Mouse (Mus musculus) myocyte (in vitro differentiated cells): ENCODE results near the gene Higd1c. TPM values are rescaled to one million over a fixed set of nuclear protein-coding genes. Genes with fewer than 3 reads are reported as not detected.
"Not testable (repeated sequence)": the region's sequence is repeated elsewhere in the genome, so short reads cannot be mapped to it uniquely, and the experiment has no call there.

Experiments
- H3K27me3 ChIP-seq: one replicate; pipeline ENCODE4 v1.6.1; 2011; ENCODE audit not compliant: control insufficient read depth, insufficient read depth, insufficient read length
- H3K36me3 ChIP-seq: one replicate; pipeline ENCODE4 v1.6.1; 2011; ENCODE audit not compliant: control insufficient read depth, insufficient read depth
- H3K4me2 ChIP-seq: one replicate; pipeline ENCODE4 v1.6.1; 2011; ENCODE audit warnings: low read depth, control low read depth
- H3K4me3 ChIP-seq: one replicate; pipeline ENCODE4 v1.5.1; 2011; ENCODE audit warnings: mild to moderate bottlenecking, control low read depth, moderate library complexity
- H3K79me2 ChIP-seq: one replicate; pipeline ENCODE4 v1.6.1; 2011; ENCODE audit not compliant: control insufficient read depth, insufficient read depth
- H3ac ChIP-seq: one replicate; pipeline ENCODE4 v1.6.1; 2011; ENCODE audit not compliant: control insufficient read depth, insufficient read length
- CEBPB ChIP-seq: IDR thresholded peaks from 2 replicates; pipeline ENCODE4 v1.6.1; 2011; ENCODE audit warnings: mild to moderate bottlenecking, moderate library complexity; ENCODE audit not compliant: poor library complexity, insufficient read depth, severe bottlenecking
- E2F4 ChIP-seq: IDR thresholded peaks from one replicate; pipeline ENCODE4 v1.6.1; 2011; ENCODE audit warnings: mild to moderate bottlenecking, control low read depth, moderate library complexity; ENCODE audit not compliant: insufficient read depth
- MAX ChIP-seq: IDR thresholded peaks from one replicate; pipeline ENCODE4 v1.6.1; 2011; ENCODE audit warnings: low read depth, mild to moderate bottlenecking, control low read depth
- MYOD1 ChIP-seq, 3 experiments: IDR thresholded peaks; one replicate each; pipeline ENCODE4 v1.6.1; 2011; ENCODE audit warnings: control low read depth in 2 of 3, low read depth in 2 of 3, mild to moderate bottlenecking in 2 of 3, moderate library complexity in 1 of 3; ENCODE audit not compliant: insufficient read length in 2 of 3, control insufficient read depth in 1 of 3
- MYOG ChIP-seq, 3 experiments: IDR thresholded peaks; one replicate each; pipeline ENCODE4 v1.6.1; 2011; ENCODE audit warnings: control low read depth in 2 of 3, low read depth in 2 of 3, mild to moderate bottlenecking in 2 of 3; ENCODE audit not compliant: insufficient read length in 2 of 3, control insufficient read depth in 1 of 3, insufficient read depth in 1 of 3
- POLR2A ChIP-seq: IDR thresholded peaks from one replicate; pipeline ENCODE4 v1.6.1; 2011; ENCODE audit warnings: low read depth, mild to moderate bottlenecking, control low read depth, moderate library complexity; ENCODE audit not compliant: insufficient read length
- POLR2AphosphoS2 ChIP-seq: IDR thresholded peaks from one replicate; pipeline ENCODE4 v1.6.1; 2011; ENCODE audit warnings: low read depth, control low read depth; ENCODE audit not compliant: insufficient read length
- REST ChIP-seq: IDR thresholded peaks from one replicate; pipeline ENCODE4 v1.6.1; 2011; ENCODE audit warnings: mild to moderate bottlenecking, control low read depth, moderate library complexity; ENCODE audit not compliant: insufficient read depth, insufficient read length
- SRF ChIP-seq: IDR thresholded peaks from one replicate; pipeline ENCODE4 v1.6.1; 2011; ENCODE audit warnings: low read depth; ENCODE audit not compliant: control insufficient read depth, insufficient read length
- TCF12 ChIP-seq: IDR thresholded peaks from one replicate; pipeline ENCODE4 v1.6.1; 2011; ENCODE audit warnings: mild to moderate bottlenecking, control low read depth; ENCODE audit not compliant: poor library complexity, insufficient read depth, severe bottlenecking
- TCF3 ChIP-seq: IDR thresholded peaks from one replicate; pipeline ENCODE4 v1.6.1; 2011; ENCODE audit warnings: low read depth, control low read depth; ENCODE audit not compliant: insufficient read length
- USF1 ChIP-seq: IDR thresholded peaks from one replicate; pipeline ENCODE4 v1.6.1; 2011; ENCODE audit warnings: low read depth, mild to moderate bottlenecking, control low read depth, moderate library complexity
- polyA plus RNA-seq: library from polyadenylated mRNA; unstranded; fragments of >200 nt; fragmentation: generic; extraction: Trizol; gene quantifications from one replicate; pipeline ENCODE4 v1.2.1, GENCODE M21; 2012; ENCODE audit warnings: missing spikeins

Gene Higd1c
- polyA plus RNA-seq, 1 experiment = not detected

DNA sequence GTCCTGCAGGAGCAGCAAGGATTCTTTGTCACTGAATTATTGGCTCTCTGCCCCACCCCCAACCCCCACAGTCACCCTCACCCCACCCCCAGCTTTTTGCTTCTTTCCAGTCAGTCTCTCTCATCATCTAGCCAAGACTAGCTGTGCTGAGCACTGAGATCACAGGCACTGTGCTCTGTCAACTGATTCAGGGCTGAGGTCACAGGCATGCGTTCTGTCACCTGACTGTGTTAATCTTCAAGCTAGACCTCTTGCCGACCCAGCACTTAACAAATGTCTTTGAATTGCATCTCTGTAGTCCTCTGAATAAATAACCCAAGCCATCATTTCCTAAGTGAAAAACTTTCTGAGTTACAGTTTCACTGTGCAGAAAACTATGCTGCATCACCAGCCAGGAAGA is 14.8 kb upstream of the Higd1c start:
- H3K79me2 ChIP-seq = no peaks in the 10 kb centered on the region
- no peak overlapping the region for H3ac ChIP-seq
- no peak for TF ChIP-seq REST
- TF ChIP-seq CEBPB = no peak
- no peak for TF ChIP-seq MAX
- no peak for TF ChIP-seq E2F4
- no peak for TF ChIP-seq POLR2A
- TF ChIP-seq TCF3 = no peak
- TF ChIP-seq TCF12 = no peak
- no peak for TF ChIP-seq MYOG (IDR thresholded peaks at IDR 0.05; ENCODE audit: control insufficient read depth in 1 of 3, insufficient read depth in 1 of 3, insufficient read length in 2 of 3, low read depth in 2 of 3)
- no peaks in the 10 kb centered on the region for H3K36me3 ChIP-seq
- H3K4me3 ChIP-seq = no peak overlapping the region
- no peak overlapping the region for H3K4me2 ChIP-seq
- peaks cover 7% of the 10 kb centered on the region for H3K27me3 ChIP-seq

DNA sequence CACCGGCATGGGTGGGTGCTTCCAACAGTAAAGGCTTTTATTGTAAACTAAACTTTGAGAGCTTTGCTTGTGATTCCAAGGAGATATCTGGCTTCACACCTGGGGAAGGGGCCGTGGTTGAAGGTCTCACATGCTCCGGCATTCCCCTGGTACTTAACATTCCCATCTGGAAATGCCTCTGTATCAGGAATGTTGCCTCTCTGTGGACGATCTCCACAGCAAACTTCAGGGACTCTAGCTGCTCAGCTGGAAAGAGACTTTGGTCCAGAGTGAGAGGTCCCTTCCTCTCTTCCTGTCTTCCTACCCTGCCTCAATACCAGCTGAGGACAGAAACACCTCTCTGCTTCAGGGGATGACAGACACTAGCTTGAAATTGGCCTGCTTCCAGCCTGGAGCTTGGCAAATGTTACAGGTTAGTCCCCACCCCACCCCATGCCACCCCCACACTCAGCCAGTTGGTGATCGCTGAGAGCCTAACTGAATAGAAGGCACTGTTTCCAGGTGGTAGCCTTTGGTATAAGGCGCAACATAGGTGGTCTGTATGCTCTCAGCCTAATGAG is 12.8 kb upstream of the Higd1c start:
- Histone ChIP-seq H3K79me2 (no peaks in the 10 kb centered on the region), H3K4me3 (no peak overlapping the region), H3K4me2 (peak overlapping the region; percentile 35), H3K27me3 (peaks cover 12% of the 10 kb centered on the region), H3K36me3 (no peaks in the 10 kb centered on the region), H3ac (no peak overlapping the region)
- TF ChIP-seq USF1 (no peak), POLR2A (no peak), TCF12 (no peak), CEBPB (no peak), E2F4 (no peak), POLR2AphosphoS2 (no peak), MYOG (IDR thresholded peaks at IDR 0.05; ENCODE audit: control insufficient read depth in 1 of 3, insufficient read depth in 1 of 3, insufficient read length in 2 of 3, low read depth in 2 of 3) (no peak), SRF (no peak), MAX (no peak), MYOD1 (IDR thresholded peaks at IDR 0.05; ENCODE audit: control insufficient read depth in 1 of 3, insufficient read length in 2 of 3, low read depth in 2 of 3) (no peak), REST (no peak), TCF3 (no peak)

DNA sequence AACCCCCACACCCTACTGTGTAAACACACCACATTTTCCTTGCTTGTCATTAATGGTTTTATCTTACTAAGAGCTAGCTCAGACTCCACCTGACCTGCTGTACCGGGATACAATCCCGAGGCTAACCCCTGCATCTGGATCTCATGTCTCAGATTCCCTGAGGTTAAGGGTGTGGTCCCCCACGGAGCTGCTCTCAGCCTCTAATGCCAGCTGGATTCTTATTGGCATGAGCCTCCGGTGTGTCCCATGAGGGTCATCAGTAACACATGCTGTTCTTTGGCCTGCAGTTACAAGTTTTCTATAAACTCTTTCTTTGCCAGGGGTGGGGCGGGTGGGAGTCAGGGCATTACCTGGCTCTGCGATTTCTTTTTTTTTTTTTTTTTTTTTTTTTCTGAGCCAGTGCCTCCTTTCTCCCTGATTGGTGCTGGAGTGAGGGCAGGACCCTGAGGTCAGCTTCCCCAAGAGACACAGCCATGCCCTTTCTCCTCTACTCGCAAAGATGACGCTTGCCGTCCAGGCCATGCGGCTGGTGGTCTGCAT is 11.6 kb upstream of the Higd1c start, which contains the start of the genes Methig1 and Mettl7a2:
Gene Methig1 (plus strand): TSS at position 439 of the 540 bp plus-strand sequence.
Gene Mettl7a2 (plus strand): TSS at position 490 of the 540 bp plus-strand sequence.
- no peaks in the 10 kb centered on the region for H3K79me2 ChIP-seq

DNA sequence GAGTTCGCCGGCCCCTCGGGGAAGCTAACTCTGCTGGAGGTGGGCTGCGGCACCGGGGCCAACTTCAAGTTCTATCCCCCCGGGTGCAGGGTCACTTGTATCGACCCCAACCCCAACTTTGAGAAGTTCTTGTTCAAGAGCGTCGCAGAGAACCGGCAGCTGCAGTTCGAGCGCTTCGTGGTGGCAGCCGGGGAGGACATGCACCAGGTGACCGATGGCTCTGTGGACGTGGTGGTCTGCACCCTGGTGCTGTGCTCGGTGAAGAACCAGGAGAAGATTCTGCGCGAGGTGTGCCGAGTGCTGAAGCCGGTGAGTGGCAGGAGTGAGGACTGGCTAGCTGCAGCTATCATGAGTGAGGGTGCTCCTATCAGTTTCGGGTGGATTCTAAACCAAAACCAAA is 10.9 kb upstream of the Higd1c start:
- not testable (repeated sequence) for H3K4me3 ChIP-seq, H3ac ChIP-seq, H3K4me2 ChIP-seq, H3K79me2 ChIP-seq, H3K36me3 ChIP-seq
- H3K27me3 ChIP-seq = peaks cover 21% of the 10 kb centered on the region

More for the DNA sequence above, 11.6 kb upstream of the Higd1c start, which contains the start of the genes Methig1 and Mettl7a2:
- Histone ChIP-seq H3K27me3 (peaks cover 15% of the 10 kb centered on the region), H3ac (no peak within 1 kb of the TSS), H3K36me3 (no peaks in the 10 kb centered on the region), H3K4me2 (no peak within 1 kb of the TSS), H3K4me3 (no peak within 1 kb of the TSS)
- TF ChIP-seq E2F4 (no peak), TCF3 (no peak), MAX (no peak)

DNA sequence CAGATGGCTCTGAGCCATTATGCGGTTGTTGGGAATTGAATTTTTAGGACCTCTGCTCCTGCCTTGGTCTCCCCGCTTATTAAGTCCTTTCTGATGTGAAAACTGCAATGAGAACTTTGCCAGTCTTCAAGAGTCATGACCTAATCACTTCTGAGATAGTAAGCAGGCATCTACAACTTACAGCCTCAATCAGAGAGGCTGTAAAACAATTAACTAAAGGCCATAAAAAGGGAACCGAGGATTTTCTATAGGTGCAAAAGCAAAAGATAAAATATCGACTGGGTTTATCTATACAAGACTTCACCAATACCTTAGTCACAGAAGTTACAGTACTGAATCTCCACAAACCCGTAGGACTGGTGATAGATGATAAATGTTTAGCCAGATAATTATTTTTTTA is 8.5 kb upstream of the Higd1c start:
- TF ChIP-seq E2F4 = no peak
- no peak for TF ChIP-seq POLR2A
- no peak for TF ChIP-seq POLR2AphosphoS2
- no peak for TF ChIP-seq SRF
- TF ChIP-seq REST = no peak
- Histone ChIP-seq H3ac (no peak overlapping the region), H3K4me2 (no peak overlapping the region), H3K36me3 (no peaks in the 10 kb centered on the region), H3K79me2 (no peaks in the 10 kb centered on the region), H3K4me3 (no peak overlapping the region), H3K27me3 (peaks cover 29% of the 10 kb centered on the region)

DNA sequence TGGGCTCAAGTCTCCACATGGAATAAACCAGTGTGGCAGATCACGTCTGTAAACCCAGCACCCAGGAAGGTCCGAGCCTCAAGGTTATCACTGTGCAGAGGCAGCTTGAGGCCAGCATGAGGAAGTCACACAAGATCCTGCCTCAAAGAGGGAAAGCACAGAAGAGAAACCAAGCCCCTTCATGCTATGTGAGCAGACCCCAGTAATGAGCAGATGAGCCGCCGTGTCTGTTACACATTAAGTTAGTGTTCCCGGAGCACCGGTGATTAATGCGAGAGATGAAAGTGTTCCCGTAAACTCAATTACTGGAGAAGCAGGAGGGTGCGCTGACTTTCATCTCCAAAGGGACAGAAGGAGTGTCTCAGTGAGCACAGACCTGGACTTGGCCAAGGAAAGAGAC is 1.6 kb downstream of the Higd1c start:
- not testable (repeated sequence) for H3K4me2 ChIP-seq, H3K36me3 ChIP-seq, H3K4me3 ChIP-seq, H3K79me2 ChIP-seq, H3ac ChIP-seq
- peaks cover 65% of the 10 kb centered on the region for H3K27me3 ChIP-seq
